Mouse (Mus musculus) heart, adult 2 months (tissue): ENCODE measurements at regions not wholly inside any gene's neighbourhood (a gene's known extent, or its start where the extent isn't known, plus 50 kb on each side); places are given as distances from the start of the nearest gene placed in this dataset.

Source experiments
- EP300 ChIP-seq: fragments of 200-500 bp; IDR thresholded peaks from 2 replicates; pipeline ENCODE4 v1.6.1; 2011; ENCODE audit warnings: low read depth, low read length, control low read depth; ENCODE audit not compliant: insufficient read depth
- POLR2A ChIP-seq: fragments of 200-500 bp; IDR thresholded peaks from 2 replicates; pipeline ENCODE4 v1.6.1; 2011; ENCODE audit warnings: mild to moderate bottlenecking, low read depth, low read length, control low read depth; ENCODE audit not compliant: insufficient read depth

DNA sequence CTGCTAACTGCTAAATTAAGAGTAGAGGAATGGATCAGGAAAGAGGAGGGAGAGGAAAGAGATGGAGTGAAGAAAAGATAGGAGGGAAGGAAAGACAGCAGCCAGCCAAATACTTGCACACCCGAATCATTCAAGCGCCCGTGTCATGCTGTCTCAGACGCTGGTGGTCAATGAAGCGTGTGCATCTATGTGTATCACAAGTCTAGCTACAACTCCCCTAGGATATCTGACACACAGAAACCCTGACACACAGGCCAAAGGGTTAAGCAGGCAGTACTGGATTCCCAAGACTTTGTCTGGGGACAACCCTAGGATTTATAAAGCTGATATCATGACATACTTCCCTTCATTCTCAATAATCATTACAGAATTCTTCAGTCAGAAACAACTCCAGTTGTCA, 289.7 kb downstream of the Ptbp2 start:
- TF ChIP-seq EP300, result no peak
- TF ChIP-seq POLR2A, result no peak
